Mouse (Mus musculus): ENCODE measurements around the gene Tgfbr3. TPM values are rescaled to one million over a fixed set of nuclear protein-coding genes. Genes with fewer than 3 reads are reported as not detected.

The Tgfbr3 gene
- polyA plus RNA-seq, 1 experiment, result 7.5 TPM

DNA sequence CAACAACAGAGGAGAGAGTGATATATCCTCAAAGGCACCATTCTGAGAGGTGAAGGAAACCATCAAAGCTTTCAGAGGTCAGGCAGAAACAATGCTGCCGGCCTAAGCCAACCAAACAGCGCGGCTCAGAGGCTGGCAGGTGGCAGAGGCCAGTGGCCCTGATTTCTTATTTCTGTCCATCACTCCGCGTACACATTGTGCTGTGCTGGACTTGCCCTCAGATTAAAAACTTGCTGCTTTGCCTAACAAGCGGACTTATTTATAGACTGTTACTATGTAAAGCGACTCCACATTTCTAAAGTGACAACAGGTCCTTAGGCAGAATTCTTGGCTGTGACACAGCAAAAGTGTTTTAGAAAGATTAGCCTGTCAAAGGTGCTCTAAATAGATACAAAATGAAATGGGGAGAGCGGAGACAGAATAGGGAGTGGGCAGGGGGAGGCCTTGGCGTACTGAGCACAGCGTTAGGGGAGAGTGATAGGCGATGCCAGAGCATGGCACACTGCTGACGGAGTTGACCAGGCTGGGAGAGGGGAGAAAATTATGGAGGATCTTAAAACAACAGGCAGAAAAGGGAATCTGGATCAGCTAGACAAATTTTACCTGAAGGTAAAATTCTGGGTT, 227.1 kb downstream of the Tgfbr3 start:
- 89% methylated on average over 12 of the region's 12 CpGs for WGBS
- Histone ChIP-seq H3K4me3 (ENCODE audit: low read depth, low read length) (no peak overlapping the region), H3K36me3 (ENCODE audit: control insufficient read depth, insufficient read depth, low read length) (no peaks in the 10 kb centered on the region), H3K27ac (ENCODE audit: insufficient read depth, low read depth, low read length) (no peak overlapping the region), H3K4me1 (ENCODE audit: control insufficient read depth, insufficient read depth, insufficient read length, low read length) (peaks cover 2% of the 10 kb centered on the region; the same call in 1 of the 2 replicates), H3K27me3 (ENCODE audit: control insufficient read depth, insufficient read depth, low read length) (no peaks in the 10 kb centered on the region)
- TF ChIP-seq POLR2A (IDR thresholded peaks at IDR 0.05; ENCODE audit: low read depth, low read length) (no peak), CTCF (IDR thresholded peaks at IDR 0.05; ENCODE audit: extremely low read depth, insufficient read length, insufficient replicate concordance, low read depth, low read length) (no peak)

DNA sequence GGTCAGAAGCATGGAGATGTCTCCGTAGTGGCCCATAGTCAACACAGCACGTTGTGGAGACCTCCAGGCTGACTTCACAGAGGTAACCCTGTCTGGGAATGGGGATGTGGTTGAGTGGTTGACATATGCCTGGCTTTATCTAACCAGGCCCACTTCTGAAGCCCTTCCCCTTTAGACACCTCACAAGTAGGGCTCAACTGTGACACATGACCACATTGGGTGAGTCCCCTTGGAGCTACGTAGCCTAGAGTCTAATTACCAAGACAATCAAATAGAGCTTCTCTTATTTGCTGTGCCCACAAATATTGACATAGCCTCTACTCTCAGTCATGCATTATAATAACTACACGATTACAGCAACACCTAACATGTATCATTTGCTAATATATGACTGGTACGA, 229.9 kb downstream of the Tgfbr3 start:
- H3K4me3 ChIP-seq (ENCODE audit: low read depth, low read length), result no peak overlapping the region
- H3K27me3 ChIP-seq (ENCODE audit: control insufficient read depth, insufficient read depth, low read length), result no peaks in the 10 kb centered on the region
- no peak for TF ChIP-seq POLR2A (IDR thresholded peaks at IDR 0.05; ENCODE audit: low read depth, low read length)
- no peak for TF ChIP-seq CTCF (IDR thresholded peaks at IDR 0.05; ENCODE audit: extremely low read depth, insufficient read length, insufficient replicate concordance, low read depth, low read length)
- no peak overlapping the region for H3K27ac ChIP-seq (ENCODE audit: insufficient read depth, low read depth, low read length)
- H3K36me3 ChIP-seq (ENCODE audit: control insufficient read depth, insufficient read depth, low read length), result no peaks in the 10 kb centered on the region
- no peaks in the 10 kb centered on the region for H3K4me1 ChIP-seq (ENCODE audit: control insufficient read depth, insufficient read depth, insufficient read length, low read length)
- 84% methylated on average over 5 of the region's 5 CpGs for WGBS

DNA sequence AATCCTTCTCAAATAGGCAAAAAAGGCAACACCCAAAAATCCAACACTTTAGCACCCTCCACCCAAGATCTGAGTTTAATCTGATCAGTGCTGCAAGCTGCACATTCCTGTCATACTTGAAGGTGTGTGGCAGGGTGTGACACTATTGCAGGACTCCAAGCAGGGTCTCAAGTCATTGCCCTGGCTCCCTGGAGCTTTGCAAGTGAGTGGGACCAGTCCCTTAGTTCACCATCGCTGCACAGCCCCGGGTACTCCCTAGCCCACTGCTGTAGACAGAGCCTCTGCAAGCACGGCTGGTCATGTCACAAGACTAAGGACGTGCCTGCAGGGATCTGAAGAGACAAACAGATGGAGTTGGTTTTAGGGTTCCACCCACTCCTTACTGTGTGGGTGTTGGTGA, 230.8 kb downstream of the Tgfbr3 start:
- TF ChIP-seq CTCF (IDR thresholded peaks at IDR 0.05; ENCODE audit: extremely low read depth, insufficient read length, insufficient replicate concordance, low read depth, low read length), result no peak
- no peak for TF ChIP-seq POLR2A (IDR thresholded peaks at IDR 0.05; ENCODE audit: low read depth, low read length)
- 77% methylated on average over 4 of the region's 4 CpGs for WGBS
- no peaks in the 10 kb centered on the region for H3K27me3 ChIP-seq (ENCODE audit: control insufficient read depth, insufficient read depth, low read length)
- H3K27ac ChIP-seq (ENCODE audit: insufficient read depth, low read depth, low read length), result no peak overlapping the region
- no peaks in the 10 kb centered on the region for H3K36me3 ChIP-seq (ENCODE audit: control insufficient read depth, insufficient read depth, low read length)
- H3K4me3 ChIP-seq (ENCODE audit: low read depth, low read length), result no peak overlapping the region
- H3K4me1 ChIP-seq (ENCODE audit: control insufficient read depth, insufficient read depth, insufficient read length, low read length), result no peaks in the 10 kb centered on the region

Other genes with a start within 250 kb of the Tgfbr3 start
- 0.72 and 0.96 TPM in 2 replicates for gene Brdt, start 41.5 kb upstream of the Tgfbr3 start, polyA plus RNA-seq (2012; rRNA removed)
- gene Ephx4, start 113.1 kb upstream of the Tgfbr3 start, polyA plus RNA-seq (2012; rRNA removed), result 0.15 and 0.80 TPM in 2 replicates
- gene Lpcat2b, start 141.9 kb upstream of the Tgfbr3 start, polyA plus RNA-seq (2012; rRNA removed), result not detected in 2 replicates
- gene Btbd8, start 148.4 kb upstream of the Tgfbr3 start, polyA plus RNA-seq (2012; rRNA removed), result 0.13 and 0.28 TPM in 2 replicates
- 0.06 TPM in 1 of 2 replicates, not detected in the other for gene Gm42669, start 218.0 kb upstream of the Tgfbr3 start, polyA plus RNA-seq (2012; rRNA removed)
- gene 1700028K03Rik, start 245.1 kb upstream of the Tgfbr3 start, polyA plus RNA-seq (2012; rRNA removed), result not detected in 2 replicates

Data from small intestine, adult 2 months (tissue).